Mouse (Mus musculus) embryonic facial prominence, embryonic 14.5 days (tissue): Measurements from ENCODE around the gene Fhad1. TPM values are rescaled to one million over a fixed set of nuclear protein-coding genes. Genes with fewer than 3 reads are reported as not detected.

Experiments
- ATAC-seq: fragments of 200-750 bp; cut with Nextera tagmentation; 2 replicates; pipeline ENCODE4 v1.8.0; 2017; ENCODE audit warnings: low read depth, moderate number of reproducible peaks, moderate TSS enrichment
- DNase-seq: peaks from one replicate; pipeline ENCODE4 v3.0.0-alpha.2; 2015; ENCODE audit warnings: low spot score
- H3K27ac ChIP-seq: fragments of 300-500 bp; sonication (generic); replicated peaks from 2 replicates; pipeline ENCODE4 v1.5.1; 2014; ENCODE audit warnings: low read depth, mild to moderate bottlenecking, low read length, moderate library complexity
- H3K27me3 ChIP-seq: fragments of 300-500 bp; sonication (generic); replicated peaks from 2 replicates; pipeline ENCODE4 v1.6.1; 2014; ENCODE audit warnings: low read length; ENCODE audit not compliant: control insufficient read depth, insufficient read depth
- H3K36me3 ChIP-seq: fragments of 300-500 bp; sonication (generic); 2 replicates; pipeline ENCODE4 v1.6.1; 2014; ENCODE audit warnings: low read length, mixed read lengths; ENCODE audit not compliant: control insufficient read depth, insufficient read depth
- H3K4me1 ChIP-seq: fragments of 300-500 bp; sonication (generic); 2 replicates; pipeline ENCODE4 v1.6.1; 2014; ENCODE audit warnings: antibody characterized with exemption, low read length; ENCODE audit not compliant: control insufficient read depth, insufficient read depth
- H3K4me2 ChIP-seq: fragments of 300-500 bp; sonication (generic); 2 replicates; pipeline ENCODE4 v1.6.1; 2014; ENCODE audit warnings: low read depth, mild to moderate bottlenecking, low read length, moderate library complexity, mixed read lengths
- H3K4me3 ChIP-seq: fragments of 300-500 bp; sonication (generic); 2 replicates; pipeline ENCODE4 v1.5.1; 2014; ENCODE audit warnings: low read depth, mild to moderate bottlenecking, low read length
- H3K9ac ChIP-seq: fragments of 300-500 bp; sonication (generic); 2 replicates; pipeline ENCODE4 v1.6.1; 2014; ENCODE audit warnings: low read depth, mild to moderate bottlenecking, low read length, moderate library complexity, mixed read lengths
- H3K9me3 ChIP-seq: fragments of 300-500 bp; sonication (generic); 2 replicates; pipeline ENCODE4 v1.6.1; 2016; ENCODE audit warnings: low read length; ENCODE audit not compliant: control insufficient read depth
- WGBS: fragments of 180-500 bp; shearing (Covaris S2); extraction: QIAGEN DNeasy Blood & Tissue Kit; methylation state at CpG from one replicate; pipeline ENCODE4 v1.1.7; 2014; 5-methylcytosine and 5-hydroxymethylcytosine counted together
- polyA plus RNA-seq: library from polyadenylated mRNA; unstranded; fragments of >200 nt; fragmentation: Nextera tagmentation; extraction: Ambion mirVana; gene quantifications from 2 replicates; pipeline ENCODE4 v1.2.1, GENCODE M21; 2014

Fhad1 gene
- 5.9 and 6.8 TPM in 2 replicates for polyA plus RNA-seq

DNA sequence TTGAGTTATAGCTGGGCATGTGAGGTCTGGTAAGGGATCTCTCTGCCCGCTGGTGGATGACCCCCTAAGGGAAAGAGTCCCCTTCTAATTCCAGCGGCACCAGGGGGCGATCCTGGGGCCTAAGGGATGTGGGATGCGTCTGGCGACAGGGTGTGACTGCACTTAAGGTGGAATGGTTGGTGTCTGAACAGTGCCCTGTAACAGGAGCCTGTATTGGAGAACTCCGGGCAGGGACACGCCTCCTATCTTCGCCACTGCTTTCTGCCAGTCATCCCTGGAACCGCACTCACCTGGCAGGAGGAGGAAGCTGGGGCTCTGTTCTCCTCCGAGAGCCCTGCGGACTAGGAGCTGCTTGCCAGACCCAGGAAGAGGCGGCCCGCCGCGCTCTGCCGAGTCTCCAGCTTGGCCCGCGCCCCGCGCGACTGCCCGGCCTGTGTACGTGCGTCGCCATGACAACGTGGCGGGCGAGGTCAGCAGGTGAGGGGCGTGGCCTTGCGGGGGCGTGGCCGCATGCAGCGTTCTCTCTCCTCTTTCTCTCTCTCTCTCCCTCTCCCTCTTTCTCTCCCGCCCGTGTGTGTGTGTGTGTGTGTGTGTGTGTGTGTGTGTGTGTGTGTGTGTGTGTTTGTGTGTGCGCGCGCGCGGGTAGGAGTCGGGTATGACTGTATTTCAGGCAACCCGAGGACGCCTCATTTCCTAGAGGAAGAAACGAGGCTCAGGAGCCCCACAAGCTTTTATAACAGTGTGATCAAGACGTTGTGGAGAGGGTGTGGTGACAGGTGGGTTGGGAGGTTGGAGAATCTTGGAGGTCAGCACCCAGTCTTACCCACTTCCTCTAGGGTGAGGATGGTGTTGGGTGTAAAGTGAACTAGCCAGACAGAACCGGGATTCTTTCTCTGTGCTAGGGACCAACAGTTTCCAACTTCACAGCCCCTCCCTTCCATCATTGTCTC is at the start of gene Fhad1:
Gene Fhad1, minus strand, starts transcription at position 424 of the 950 bp plus-strand sequence.
- peak; percentile 89 for ATAC-seq
- DNase-seq: peak; percentile 88
- Histone ChIP-seq H3K27me3 (no peaks in the 10 kb centered on the region; the same call in 1 of the 2 replicates), H3K9me3 (no peaks in the 10 kb centered on the region), H3K4me1 (peaks cover 7% of the 10 kb centered on the region; the same call in 1 of the 2 replicates), H3K4me3 (peak within 1 kb of the TSS; percentile 41), H3K4me2 (peak within 1 kb of the TSS; percentile 81), H3K27ac (no peak within 1 kb of the TSS), H3K9ac (peak within 1 kb of the TSS; percentile 52), H3K36me3 (no peaks in the 10 kb centered on the region)
- 2% methylated on average over 42 of the region's 46 CpGs for WGBS

- 82% methylated on average over 8 of the region's 8 CpGs for WGBS
Observed at GRCm38 (mm10) chr4:142063057-142063534, 48.2 kb upstream of the Fhad1 start.

DNA sequence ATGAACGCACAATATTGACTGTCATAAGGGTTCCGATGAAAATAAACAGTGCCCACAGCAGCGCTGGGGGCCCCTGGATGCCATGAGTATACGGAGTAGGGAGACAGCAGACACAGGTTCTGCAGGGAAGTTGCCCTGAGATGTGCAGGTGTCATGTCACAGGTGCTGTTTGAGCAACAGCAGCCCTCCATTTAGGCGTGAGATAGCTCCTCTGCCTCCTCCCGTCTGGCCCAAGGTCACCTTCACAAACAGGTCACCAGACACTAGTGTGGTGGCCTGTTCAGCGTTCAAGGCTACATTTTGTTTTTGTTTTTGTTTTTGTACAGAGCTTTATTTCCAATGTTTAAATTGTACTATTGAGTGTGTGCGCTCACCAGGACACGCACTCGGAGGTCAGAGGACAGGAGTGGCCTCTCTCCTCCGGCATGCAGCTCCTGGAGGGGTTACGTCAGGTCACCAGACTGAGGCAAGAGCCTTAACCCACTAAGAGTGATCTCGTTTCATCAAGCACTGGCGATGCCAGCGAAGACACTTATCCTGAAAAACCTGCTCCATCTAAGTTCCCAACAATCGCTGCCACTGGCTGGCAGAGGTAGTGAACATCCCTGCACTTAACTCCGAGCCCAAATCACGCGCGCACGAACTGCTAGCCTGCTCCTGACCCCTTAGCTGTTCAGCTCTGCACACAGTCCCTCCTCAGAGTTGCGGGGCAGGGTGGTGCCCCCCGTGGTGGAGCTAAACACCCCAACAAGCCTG is 46.8 kb upstream of the Fhad1 start:
- Histone ChIP-seq H3K4me1 (peaks cover 6% of the 10 kb centered on the region; the same call in 1 of the 2 replicates), H3K4me3 (no peak overlapping the region), H3K9me3 (no peaks in the 10 kb centered on the region), H3K4me2 (no peak overlapping the region), H3K27ac (no peak overlapping the region), H3K9ac (no peak overlapping the region), H3K27me3 (no peaks in the 10 kb centered on the region), H3K36me3 (no peaks in the 10 kb centered on the region)
- DNase-seq (no peak), ATAC-seq (no peak)
- 69% methylated on average over 23 of the region's 23 CpGs for WGBS

More at GRCm38 (mm10) chr4:142063057-142063534, 48.2 kb upstream of the Fhad1 start:
- no peaks in the 10 kb centered on the region for H3K9me3 ChIP-seq
- H3K9ac ChIP-seq: no peak overlapping the region
- peaks cover 3% of the 10 kb centered on the region; the same call in 1 of the 2 replicates for H3K4me1 ChIP-seq
- DNase-seq (no peak), ATAC-seq (no peak)
- H3K4me3 ChIP-seq: no peak overlapping the region
- no peaks in the 10 kb centered on the region for H3K27me3 ChIP-seq
- H3K27ac ChIP-seq: no peak overlapping the region
- H3K36me3 ChIP-seq: no peaks in the 10 kb centered on the region
- H3K4me2 ChIP-seq: no peak overlapping the region

GRCm38 (mm10) chr4:142060455-142061378 is 45.8 kb upstream of the Fhad1 start:
- no peaks in the 10 kb centered on the region for H3K9me3 ChIP-seq
- no peak overlapping the region for H3K9ac ChIP-seq
- H3K4me2 ChIP-seq: no peak overlapping the region
- DNase-seq (no peak), ATAC-seq (no peak)
- no peak overlapping the region for H3K27ac ChIP-seq
- WGBS: 57% methylated on average over 18 of the region's 18 CpGs
- H3K4me1 ChIP-seq: peaks cover 3% of the 10 kb centered on the region; the same call in 1 of the 2 replicates
- H3K4me3 ChIP-seq: no peak overlapping the region
- no peaks in the 10 kb centered on the region for H3K27me3 ChIP-seq
- H3K36me3 ChIP-seq: no peaks in the 10 kb centered on the region

DNA sequence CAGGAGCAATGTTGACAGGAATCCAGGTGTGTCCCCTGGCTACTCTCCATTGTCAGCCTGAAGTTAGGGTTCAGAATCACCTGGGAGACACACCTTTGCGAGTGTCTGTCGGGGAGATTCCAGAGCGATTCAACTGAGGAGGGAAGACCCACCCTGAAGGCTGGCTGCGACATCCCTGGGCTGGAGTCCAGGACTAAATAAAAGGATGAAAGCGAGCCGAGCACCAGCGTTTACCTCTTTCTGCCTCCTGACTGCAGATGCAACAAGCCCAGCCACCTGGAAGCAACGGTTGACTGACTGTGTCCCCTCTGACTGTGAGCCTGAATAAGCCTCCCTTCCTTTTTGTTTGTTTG is 44.9 kb upstream of the Fhad1 start:
- WGBS: 75% methylated on average over 8 of the region's 8 CpGs
- Histone ChIP-seq H3K4me1 (peaks cover 3% of the 10 kb centered on the region; the same call in 1 of the 2 replicates), H3K4me2 (no peak overlapping the region), H3K36me3 (no peaks in the 10 kb centered on the region), H3K4me3 (no peak overlapping the region), H3K27ac (no peak overlapping the region), H3K27me3 (no peaks in the 10 kb centered on the region), H3K9ac (no peak overlapping the region), H3K9me3 (no peaks in the 10 kb centered on the region)
- ATAC-seq (no peak), DNase-seq (no peak)

GRCm38 (mm10) chr4:142059113-142059840 is 44.4 kb upstream of the Fhad1 start:
- no peak for ATAC-seq
- Histone ChIP-seq H3K4me3 (no peak overlapping the region), H3K4me2 (no peak overlapping the region), H3K9ac (no peak overlapping the region), H3K27me3 (no peaks in the 10 kb centered on the region), H3K9me3 (no peaks in the 10 kb centered on the region), H3K27ac (no peak overlapping the region), H3K4me1 (peaks cover 3% of the 10 kb centered on the region; the same call in 1 of the 2 replicates), H3K36me3 (no peaks in the 10 kb centered on the region)
- 74% methylated on average over 13 of the region's 13 CpGs for WGBS
- DNase-seq: no peak

GRCm38 (mm10) chr4:142057529-142058216 is 42.8 kb upstream of the Fhad1 start:
- peak; percentile 38; the same call in 1 of the 2 replicates for ATAC-seq
- Histone ChIP-seq H3K4me2 (no peak overlapping the region), H3K27ac (no peak overlapping the region; the same call in 1 of the 2 replicates)

More at GRCm38 (mm10) chr4:142057529-142058216, 42.8 kb upstream of the Fhad1 start:
- peaks cover 4% of the 10 kb centered on the region; the same call in 1 of the 2 replicates for H3K4me1 ChIP-seq
- H3K36me3 ChIP-seq: no peaks in the 10 kb centered on the region
- H3K9me3 ChIP-seq: no peaks in the 10 kb centered on the region
- H3K9ac ChIP-seq: no peak overlapping the region
- no peaks in the 10 kb centered on the region for H3K27me3 ChIP-seq
- 60% methylated on average over 22 of the region's 22 CpGs for WGBS
- H3K4me3 ChIP-seq: no peak overlapping the region
- peak; percentile 68 for DNase-seq
